Mouse (Mus musculus): ENCODE measurements around the gene Rhox4d. TPM values are rescaled to one million over a fixed set of nuclear protein-coding genes. Genes with fewer than 3 reads are reported as not detected.

Gene Rhox4d
- not detected for polyA plus RNA-seq (2014; fragmentation: Illumina TruSeq; extraction: RNeasy Lipid Tissue Mini Kit (QIAGEN cat#74804); ENCODE audit: low read depth, low replicate concordance)

GRCm38 (mm10) chrX:37514059-37514458 is at the start of gene Rhox4d:
Gene Rhox4d, plus strand, starts transcription at chrX:37514359.

GRCm38 (mm10) chrX:37480037-37480436 is 34.1 kb upstream of the Rhox4d start, which contains the start of gene Rhox4c:
Gene Rhox4c, plus strand, starts transcription at chrX:37480337.

DNA sequence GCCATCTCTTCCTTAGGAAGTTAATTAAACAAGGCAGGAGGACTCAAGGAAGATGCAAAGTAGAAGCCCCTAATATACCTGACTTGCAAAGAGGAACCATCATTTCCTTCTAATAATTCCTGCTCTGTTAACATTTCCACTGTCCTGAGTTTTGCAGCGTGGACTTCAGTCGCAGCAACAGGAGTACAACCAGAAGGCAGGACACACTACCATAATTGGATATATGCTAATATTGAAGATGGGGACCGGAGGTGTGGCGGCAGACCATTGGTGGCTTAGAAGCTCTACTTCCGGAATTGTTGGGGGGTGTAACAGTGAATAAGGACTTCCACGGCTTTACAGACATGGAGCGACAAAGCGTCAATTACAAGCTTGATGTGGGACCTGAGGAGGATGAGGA is 16.0 kb downstream of the Rhox4d start, which contains the start of gene Rhox2e:
Gene Rhox2e (plus strand): TSS at position 301 of the 400 bp plus-strand sequence.

GRCm38 (mm10) chrX:37541719-37542118 is 27.6 kb downstream of the Rhox4d start, which contains the start of gene Rhox3e:
Gene Rhox3e, plus strand, starts transcription at chrX:37542019.

DNA sequence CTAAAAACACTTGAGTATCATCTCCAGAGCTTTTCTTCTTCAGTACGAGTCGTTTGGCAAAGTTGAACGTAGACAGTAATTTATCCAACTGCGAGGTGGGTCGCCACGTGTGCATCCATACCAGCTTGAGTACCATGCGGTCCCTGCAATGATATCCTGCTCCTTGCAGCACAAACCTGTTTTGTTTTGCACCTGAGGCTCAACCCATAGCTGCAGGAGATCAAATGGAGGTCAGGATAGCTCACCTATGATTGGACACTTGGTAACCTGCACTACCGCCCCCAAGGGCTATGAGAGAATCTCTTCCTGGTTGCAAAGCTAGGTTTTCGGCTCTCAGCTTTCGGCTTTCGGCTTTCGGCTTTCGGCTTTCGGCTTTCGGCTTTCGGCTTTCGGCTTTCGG is 43.0 kb downstream of the Rhox4d start, which contains the start of gene Rhox4e:
Gene Rhox4e (plus strand): TSS at position 301 of the 400 bp plus-strand sequence.

Other genes with a start within 250 kb of the Rhox4d start
- not detected for gene Rhox4a, start 249.0 kb upstream of the Rhox4d start, polyA plus RNA-seq (2014; fragmentation: Illumina TruSeq; extraction: RNeasy Lipid Tissue Mini Kit (QIAGEN cat#74804); ENCODE audit: low read depth, low replicate concordance)
- not detected for gene Rhox3a2, start 134.3 kb upstream of the Rhox4d start, polyA plus RNA-seq (2014; fragmentation: Illumina TruSeq; extraction: RNeasy Lipid Tissue Mini Kit (QIAGEN cat#74804); ENCODE audit: low read depth, low replicate concordance)
- gene Rhox4a2, start 123.5 kb upstream of the Rhox4d start, polyA plus RNA-seq (2014; fragmentation: Illumina TruSeq; extraction: RNeasy Lipid Tissue Mini Kit (QIAGEN cat#74804); ENCODE audit: low read depth, low replicate concordance): not detected
- not detected for gene Rhox2b, start 102.3 kb upstream of the Rhox4d start, polyA plus RNA-seq (2014; fragmentation: Illumina TruSeq; extraction: RNeasy Lipid Tissue Mini Kit (QIAGEN cat#74804); ENCODE audit: low read depth, low replicate concordance)
- gene Rhox4b, start 81.9 kb upstream of the Rhox4d start, polyA plus RNA-seq (2014; fragmentation: Illumina TruSeq; extraction: RNeasy Lipid Tissue Mini Kit (QIAGEN cat#74804); ENCODE audit: low read depth, low replicate concordance): not detected
- not detected for gene Rhox2c, start 60.7 kb upstream of the Rhox4d start, polyA plus RNA-seq (2014; fragmentation: Illumina TruSeq; extraction: RNeasy Lipid Tissue Mini Kit (QIAGEN cat#74804); ENCODE audit: low read depth, low replicate concordance)
- not detected for gene Rhox3c, start 55.8 kb upstream of the Rhox4d start, polyA plus RNA-seq (2014; fragmentation: Illumina TruSeq; extraction: RNeasy Lipid Tissue Mini Kit (QIAGEN cat#74804); ENCODE audit: low read depth, low replicate concordance)
- gene Rhox4c, start 34.0 kb upstream of the Rhox4d start, polyA plus RNA-seq (2014; fragmentation: Illumina TruSeq; extraction: RNeasy Lipid Tissue Mini Kit (QIAGEN cat#74804); ENCODE audit: low read depth, low replicate concordance): not detected
- not detected for gene Rhox2d, start 20.9 kb upstream of the Rhox4d start, polyA plus RNA-seq (2014; fragmentation: Illumina TruSeq; extraction: RNeasy Lipid Tissue Mini Kit (QIAGEN cat#74804); ENCODE audit: low read depth, low replicate concordance)
- not detected for gene Rhox2e, start 16.1 kb downstream of the Rhox4d start, polyA plus RNA-seq (2014; fragmentation: Illumina TruSeq; extraction: RNeasy Lipid Tissue Mini Kit (QIAGEN cat#74804); ENCODE audit: low read depth, low replicate concordance)
- not detected for gene Rhox3e, start 27.7 kb downstream of the Rhox4d start, polyA plus RNA-seq (2014; fragmentation: Illumina TruSeq; extraction: RNeasy Lipid Tissue Mini Kit (QIAGEN cat#74804); ENCODE audit: low read depth, low replicate concordance)
- not detected for gene Rhox4e, start 43.1 kb downstream of the Rhox4d start, polyA plus RNA-seq (2014; fragmentation: Illumina TruSeq; extraction: RNeasy Lipid Tissue Mini Kit (QIAGEN cat#74804); ENCODE audit: low read depth, low replicate concordance)
- not detected for gene Rhox2f, start 57.0 kb downstream of the Rhox4d start, polyA plus RNA-seq (2014; fragmentation: Illumina TruSeq; extraction: RNeasy Lipid Tissue Mini Kit (QIAGEN cat#74804); ENCODE audit: low read depth, low replicate concordance)
- gene Rhox3f, start 66.6 kb downstream of the Rhox4d start, polyA plus RNA-seq (2014; fragmentation: Illumina TruSeq; extraction: RNeasy Lipid Tissue Mini Kit (QIAGEN cat#74804); ENCODE audit: low read depth, low replicate concordance): not detected
- not detected for gene Rhox4f, start 93.3 kb downstream of the Rhox4d start, polyA plus RNA-seq (2014; fragmentation: Illumina TruSeq; extraction: RNeasy Lipid Tissue Mini Kit (QIAGEN cat#74804); ENCODE audit: low read depth, low replicate concordance)
- gene Rhox3g, start 114.3 kb downstream of the Rhox4d start, polyA plus RNA-seq (2014; fragmentation: Illumina TruSeq; extraction: RNeasy Lipid Tissue Mini Kit (QIAGEN cat#74804); ENCODE audit: low read depth, low replicate concordance): not detected
- gene Rhox2g, start 129.1 kb downstream of the Rhox4d start, polyA plus RNA-seq (2014; fragmentation: Illumina TruSeq; extraction: RNeasy Lipid Tissue Mini Kit (QIAGEN cat#74804); ENCODE audit: low read depth, low replicate concordance): not detected
- gene Rhox4g, start 137.0 kb downstream of the Rhox4d start, polyA plus RNA-seq (2014; fragmentation: Illumina TruSeq; extraction: RNeasy Lipid Tissue Mini Kit (QIAGEN cat#74804); ENCODE audit: low read depth, low replicate concordance): not detected
- not detected for gene Rhox3h, start 154.4 kb downstream of the Rhox4d start, polyA plus RNA-seq (2014; fragmentation: Illumina TruSeq; extraction: RNeasy Lipid Tissue Mini Kit (QIAGEN cat#74804); ENCODE audit: low read depth, low replicate concordance)
- gene Rhox2h, start 158.9 kb downstream of the Rhox4d start, polyA plus RNA-seq (2014; fragmentation: Illumina TruSeq; extraction: RNeasy Lipid Tissue Mini Kit (QIAGEN cat#74804); ENCODE audit: low read depth, low replicate concordance): not detected

All from liver, adult 10 weeks (tissue).